Mouse (Mus musculus) liver, embryonic 12.5 days (tissue): Measurements from ENCODE around the gene Igsf11. TPM values are rescaled to one million over a fixed set of nuclear protein-coding genes. Genes with fewer than 3 reads are reported as not detected.

Experiments used
- ATAC-seq: fragments of 200-750 bp; cut with Nextera tagmentation; 2 replicates; pipeline ENCODE4 v1.8.0; 2017; ENCODE audit warnings: moderate number of reproducible peaks, mild to moderate bottlenecking, moderate library complexity
- H3K27ac ChIP-seq: fragments of 300-500 bp; sonication (generic); 2 replicates; pipeline ENCODE4 v1.5.1; 2016; ENCODE audit warnings: mild to moderate bottlenecking
- H3K27me3 ChIP-seq: fragments of 300-500 bp; sonication (generic); replicated peaks from 2 replicates; pipeline ENCODE4 v1.6.1; 2016; ENCODE audit warnings: mild to moderate bottlenecking, moderate library complexity
- H3K36me3 ChIP-seq: fragments of 300-500 bp; sonication (generic); 2 replicates; pipeline ENCODE4 v1.6.1; 2016; ENCODE audit warnings: mild to moderate bottlenecking, moderate library complexity
- H3K4me1 ChIP-seq: fragments of 300-500 bp; sonication (generic); 2 replicates; pipeline ENCODE4 v1.6.1; 2016
- H3K4me2 ChIP-seq: fragments of 300-500 bp; sonication (generic); 2 replicates; pipeline ENCODE4 v1.6.1; 2016; ENCODE audit warnings: mild to moderate bottlenecking, moderate library complexity
- H3K4me3 ChIP-seq: fragments of 300-500 bp; sonication (generic); 2 replicates; pipeline ENCODE4 v1.5.1; 2016; ENCODE audit warnings: mild to moderate bottlenecking, moderate library complexity
- H3K9ac ChIP-seq: fragments of 300-500 bp; sonication (generic); 2 replicates; pipeline ENCODE4 v1.6.1; 2016; ENCODE audit warnings: mild to moderate bottlenecking, moderate library complexity
- H3K9me3 ChIP-seq: fragments of 300-500 bp; sonication (generic); replicated peaks from 2 replicates; pipeline ENCODE4 v1.6.1; 2016; ENCODE audit warnings: mild to moderate bottlenecking, moderate library complexity
- WGBS: fragments of 180-500 bp; shearing (Covaris S2); methylation state at CpG from one replicate; pipeline ENCODE4 v1.1.7; 2016; ENCODE audit not compliant: insufficient replicate concordance; 5-methylcytosine and 5-hydroxymethylcytosine counted together
- polyA plus RNA-seq: library from polyadenylated mRNA; unstranded; fragments of >200 nt; fragmentation: Nextera tagmentation; extraction: Ambion mirVana; gene quantifications from 2 replicates; pipeline ENCODE4 v1.2.1, GENCODE M21; 2016

Gene Igsf11
- polyA plus RNA-seq, 1 experiment from 2014 or later: 0.11 TPM

DNA sequence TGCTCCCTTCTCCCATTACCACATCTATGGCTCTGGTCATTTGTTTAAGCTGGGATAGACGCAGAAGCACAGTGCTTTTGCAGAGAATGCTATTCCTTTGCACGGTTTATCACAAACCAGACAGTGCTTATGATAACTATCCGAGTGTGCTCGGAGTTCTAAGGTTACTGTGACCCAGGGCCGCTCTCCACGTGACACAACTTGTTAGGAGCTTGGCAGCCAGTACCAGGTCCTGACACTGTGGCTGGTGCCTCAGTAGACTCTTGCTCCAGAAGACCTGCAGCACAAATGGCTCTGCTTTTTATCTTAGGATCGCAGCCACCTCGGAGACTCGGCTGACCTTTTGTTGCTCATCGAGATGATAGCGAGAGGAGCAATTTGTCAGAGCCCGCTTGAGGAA lies 164.5 kb downstream of the Igsf11 start:
- no peak overlapping the region for H3K9ac ChIP-seq
- no peak overlapping the region for H3K4me2 ChIP-seq
- no peak for ATAC-seq
- H3K4me3 ChIP-seq: no peak overlapping the region
- no peaks in the 10 kb centered on the region for H3K36me3 ChIP-seq
- H3K27me3 ChIP-seq: no peaks in the 10 kb centered on the region
- no peaks in the 10 kb centered on the region for H3K9me3 ChIP-seq
- H3K27ac ChIP-seq: no peak overlapping the region
- 29% methylated on average over 12 of the region's 12 CpGs for WGBS
- no peaks in the 10 kb centered on the region for H3K4me1 ChIP-seq

DNA sequence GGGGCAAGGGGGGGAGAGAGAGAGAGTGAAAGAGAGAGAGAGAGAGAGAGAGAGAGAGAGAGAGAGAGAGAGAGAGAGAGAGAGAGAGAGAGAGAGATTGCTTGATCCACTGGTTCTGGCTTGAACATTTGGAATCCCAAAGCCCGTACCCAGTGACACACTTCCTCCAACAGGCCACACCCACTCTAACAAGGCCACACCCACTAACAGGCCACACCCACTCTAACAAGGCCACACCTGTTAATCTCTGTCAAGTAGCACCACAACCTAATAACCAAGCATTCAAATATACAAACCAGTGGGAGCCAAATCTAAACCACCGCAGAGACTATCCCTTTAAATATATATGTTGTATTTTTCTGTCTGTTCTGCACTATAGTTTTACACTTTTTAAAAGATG lies 166.4 kb downstream of the Igsf11 start:
- no peak overlapping the region for H3K4me2 ChIP-seq
- 72% methylated on average over 2 of the region's 2 CpGs for WGBS

DNA sequence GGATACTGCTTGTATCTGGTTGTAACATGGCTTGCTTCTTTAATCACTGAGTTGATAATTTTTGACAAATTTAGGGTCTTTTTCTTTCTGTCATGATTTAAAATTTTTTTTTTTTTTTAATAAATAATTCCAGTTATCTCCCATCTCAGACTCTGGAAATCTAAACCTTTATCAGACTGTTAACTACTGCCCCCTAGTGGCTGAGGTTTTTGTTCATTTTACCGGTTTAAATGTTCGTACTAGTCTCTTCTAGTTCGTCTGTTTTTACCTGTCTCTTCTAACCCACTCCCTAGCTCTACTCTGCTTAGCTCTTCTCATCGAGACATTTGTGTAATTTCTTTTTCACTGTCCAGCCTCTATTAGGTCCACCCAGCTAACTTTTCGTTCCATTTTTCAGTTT lies 170.1 kb downstream of the Igsf11 start:
- Histone ChIP-seq H3K4me2 (no peak overlapping the region), H3K36me3 (no peaks in the 10 kb centered on the region), H3K27ac (no peak overlapping the region), H3K4me3 (no peak overlapping the region), H3K27me3 (no peaks in the 10 kb centered on the region), H3K4me1 (no peaks in the 10 kb centered on the region), H3K9me3 (no peaks in the 10 kb centered on the region), H3K9ac (no peak overlapping the region)
- no peak for ATAC-seq
- 28% methylated on average over 5 of the region's 5 CpGs for WGBS

More for the DNA sequence above, 166.4 kb downstream of the Igsf11 start:
- Histone ChIP-seq H3K36me3 (no peaks in the 10 kb centered on the region), H3K27ac (no peak overlapping the region), H3K9ac (no peak overlapping the region), H3K4me3 (no peak overlapping the region), H3K4me1 (no peaks in the 10 kb centered on the region), H3K9me3 (no peaks in the 10 kb centered on the region), H3K27me3 (no peaks in the 10 kb centered on the region)
- ATAC-seq: no peak

DNA sequence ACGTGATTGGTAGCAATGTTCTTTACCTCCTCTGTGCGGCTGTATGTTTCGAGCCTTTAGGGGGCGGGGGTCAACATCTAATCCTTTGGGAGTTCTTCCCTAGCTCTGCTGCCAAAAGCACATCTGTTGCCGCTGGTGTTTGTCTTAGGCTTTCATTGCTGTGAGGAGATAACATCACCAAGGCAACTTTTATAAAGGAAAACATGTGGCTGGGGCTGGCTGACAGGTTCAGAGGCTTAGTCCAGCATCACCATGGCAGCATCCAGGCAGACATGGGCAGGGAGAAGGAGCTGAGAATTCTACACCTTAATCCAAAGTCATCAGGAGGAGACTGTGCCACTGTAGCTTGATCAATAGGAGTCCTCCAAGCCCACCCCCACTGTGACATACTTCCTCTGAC lies 173.1 kb downstream of the Igsf11 start:
- Histone ChIP-seq H3K27me3 (no peaks in the 10 kb centered on the region), H3K4me1 (no peaks in the 10 kb centered on the region), H3K4me2 (no peak overlapping the region), H3K9me3 (no peaks in the 10 kb centered on the region), H3K4me3 (no peak overlapping the region), H3K36me3 (no peaks in the 10 kb centered on the region), H3K27ac (no peak overlapping the region), H3K9ac (no peak overlapping the region)
- ATAC-seq: no peak
- 52% methylated on average over 5 of the region's 5 CpGs for WGBS

DNA sequence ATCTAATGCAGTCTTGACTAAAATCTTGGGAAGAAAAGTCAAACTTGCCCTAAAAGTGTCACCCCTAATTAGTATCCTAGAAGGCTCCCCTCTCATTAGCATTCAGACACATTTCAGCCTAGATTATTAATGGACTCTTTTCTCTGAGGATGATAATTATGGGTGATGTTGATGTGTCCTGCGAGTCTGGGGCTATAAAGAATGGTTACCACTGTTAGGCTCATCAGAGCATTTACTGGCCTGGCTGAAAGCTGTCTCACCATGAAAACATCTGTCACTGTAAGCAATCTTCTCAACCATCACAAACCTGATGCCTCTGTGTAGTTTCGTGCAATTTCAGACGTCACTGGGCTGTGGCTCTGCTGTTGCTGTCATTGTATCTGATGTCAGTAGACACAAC lies 179.0 kb downstream of the Igsf11 start:
- H3K4me3 ChIP-seq: no peak overlapping the region
- 52% methylated on average over 3 of the region's 3 CpGs for WGBS
- no peak for ATAC-seq
- no peak overlapping the region for H3K27ac ChIP-seq
- H3K9ac ChIP-seq: no peak overlapping the region
- H3K4me2 ChIP-seq: no peak overlapping the region
- no peaks in the 10 kb centered on the region for H3K9me3 ChIP-seq
- H3K4me1 ChIP-seq: no peaks in the 10 kb centered on the region
- no peaks in the 10 kb centered on the region for H3K36me3 ChIP-seq
- no peaks in the 10 kb centered on the region for H3K27me3 ChIP-seq

Other genes with a start within 250 kb of the Igsf11 start
- gene Arhgap31, start 179.4 kb upstream of the Igsf11 start, polyA plus RNA-seq: 3.5 and 4.0 TPM in 2 replicates
- gene B4galt4, start 150.4 kb upstream of the Igsf11 start, polyA plus RNA-seq: 4.7 and 5.7 TPM in 2 replicates
- 2.4 and 2.5 TPM in 2 replicates for gene Upk1b, start 92.3 kb upstream of the Igsf11 start, polyA plus RNA-seq
- not detected in 2 replicates for gene 4930435E12Rik, start 63.9 kb upstream of the Igsf11 start, polyA plus RNA-seq